Mouse (Mus musculus) G1E (cell line): ENCODE measurements around the gene Zeb2.

Source experiments
- CTCF ChIP-seq: IDR thresholded peaks from 2 replicates; pipeline ENCODE4 v1.5.1; 2012; ENCODE audit warnings: low read depth, low read length, inconsistent platforms, mixed read lengths
- GATA1 ChIP-seq: IDR thresholded peaks from 2 replicates; pipeline ENCODE4 v1.6.1; 2012; ENCODE audit warnings: borderline replicate concordance, low read length, inconsistent platforms, mixed read lengths
- GATA2 ChIP-seq: IDR thresholded peaks from 2 replicates; pipeline ENCODE4 v1.6.1; 2012; ENCODE audit warnings: low read depth, low read length, inconsistent platforms, borderline replicate concordance

DNA sequence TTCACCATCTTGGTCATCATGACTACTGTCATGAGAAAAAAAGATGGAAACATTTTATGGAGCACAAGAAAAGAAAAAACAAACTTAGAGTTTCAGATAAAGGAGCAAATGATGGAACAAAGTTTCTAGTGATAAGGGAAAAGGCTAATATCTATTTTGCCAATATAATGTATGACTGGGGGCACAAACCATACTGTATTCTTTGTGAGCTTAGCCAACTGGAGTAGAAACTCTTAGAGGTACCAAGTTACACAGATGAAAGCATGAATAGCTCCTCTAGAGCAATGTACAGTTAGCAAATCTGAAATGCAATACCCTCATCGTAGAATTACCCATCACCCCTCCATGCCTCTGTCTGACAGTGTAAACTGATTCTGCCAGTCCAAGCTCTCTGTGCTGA is 163.0 kb downstream of the Zeb2 start:
- TF ChIP-seq CTCF (no peak), GATA2 (no peak), GATA1 (no peak)
